Mouse (Mus musculus) kidney, adult 2 months (tissue): ENCODE results near the gene B3gnt6. TPM values are rescaled to one million over a fixed set of nuclear protein-coding genes. Genes with fewer than 3 reads are reported as not detected.

ENCODE experiments used
- DNase-seq: peaks from one replicate; pipeline ENCODE4 v3.0.0; 2021
- H3K27ac ChIP-seq: fragments of 200-500 bp; 2 replicates; pipeline ENCODE4 v1.5.1; 2012; ENCODE audit warnings: low read depth, low read length, control low read depth, inconsistent platforms; ENCODE audit not compliant: insufficient read depth
- H3K27me3 ChIP-seq: fragments of 200-500 bp; replicated peaks from 2 replicates; pipeline ENCODE4 v1.6.1; 2012; ENCODE audit warnings: mild to moderate bottlenecking, moderate library complexity, low read length, inconsistent platforms; ENCODE audit not compliant: control insufficient read depth, insufficient read depth
- H3K36me3 ChIP-seq: fragments of 200-500 bp; 2 replicates; pipeline ENCODE4 v1.6.1; 2012; ENCODE audit warnings: mild to moderate bottlenecking, moderate library complexity, low read length, inconsistent platforms; ENCODE audit not compliant: control insufficient read depth, insufficient read depth
- H3K4me1 ChIP-seq: fragments of 200-500 bp; 2 replicates; pipeline ENCODE4 v1.6.1; 2011; ENCODE audit warnings: low read length; ENCODE audit not compliant: control insufficient read depth, insufficient read depth
- H3K4me3 ChIP-seq: fragments of 200-500 bp; 2 replicates; pipeline ENCODE4 v1.5.1; 2011; ENCODE audit warnings: mild to moderate bottlenecking, low read depth, low read length, control low read depth; ENCODE audit not compliant: insufficient read depth
- CTCF ChIP-seq: fragments of 200-500 bp; conservative IDR thresholded peaks from 2 replicates; pipeline ENCODE4 v1.5.1; 2011; ENCODE audit warnings: low read depth, mild to moderate bottlenecking, control low read depth, low read length, moderate library complexity, mixed read lengths; ENCODE audit not compliant: insufficient read depth, insufficient read length
- POLR2A ChIP-seq: fragments of 200-500 bp; IDR thresholded peaks from one replicate; pipeline ENCODE4 v1.6.1; 2011; ENCODE audit warnings: low read depth, low read length, control low read depth
- WGBS: fragments of 180-500 bp; shearing (Covaris S2); methylation state at CpG from one replicate; pipeline ENCODE4 v1.1.7; 2018; 5-methylcytosine and 5-hydroxymethylcytosine counted together
- polyA plus RNA-seq: library from polyadenylated mRNA; depleted of rRNA; stranded (reverse); fragments of >200 nt; gene quantifications from 2 replicates; pipeline ENCODE4 v1.2.3, GENCODE M21; 2012; rRNA removed

B3gnt6 gene
- polyA plus RNA-seq, result 0.07 TPM in 1 of 2 replicates, not detected in the other

GRCm38 (mm10) chr7:98199381-98199780 lies at the start of gene B3gnt6:
B3gnt6 (minus strand) TSS chr7:98199481.
- TF ChIP-seq POLR2A (no peak), CTCF (no peak)
- Histone ChIP-seq H3K27ac (no peak within 1 kb of the TSS), H3K4me1 (no peaks in the 10 kb centered on the region), H3K27me3 (peaks cover under 1% of the 10 kb centered on the region; the same call in 1 of the 2 replicates), H3K36me3 (no peaks in the 10 kb centered on the region), H3K4me3 (no peak within 1 kb of the TSS)
- WGBS, result 96% methylated on average over 4 of the region's 4 CpGs
- no peak for DNase-seq

- 62% methylated on average over 3 of the region's 3 CpGs for WGBS
These were observed 37.5 kb upstream of the B3gnt6 start for GRCm38 (mm10) chr7:98236686-98237359.

DNA sequence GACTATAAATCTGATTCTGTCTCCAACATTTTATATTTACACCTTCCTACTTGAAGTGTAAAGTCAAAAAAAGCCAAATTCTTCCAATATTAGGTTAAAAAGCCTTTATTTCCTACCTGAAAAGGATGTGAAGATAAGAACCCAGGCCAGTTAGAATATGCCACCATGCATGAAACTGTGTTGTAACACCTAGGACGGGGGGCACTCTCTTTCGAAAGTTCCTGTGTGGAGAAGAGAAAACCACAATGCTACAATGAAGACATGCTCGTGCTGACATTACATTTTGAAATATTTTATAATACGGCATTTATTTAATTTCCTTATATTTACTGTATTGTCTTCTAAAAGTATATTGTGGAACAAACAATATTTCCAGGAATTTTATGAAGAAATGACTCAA lies 24.5 kb upstream of the B3gnt6 start:
- no peaks in the 10 kb centered on the region for H3K27me3 ChIP-seq
- H3K4me1 ChIP-seq, result no peaks in the 10 kb centered on the region
- no peak overlapping the region for H3K4me3 ChIP-seq
- WGBS, result 95% methylated on average over 4 of the region's 4 CpGs
- TF ChIP-seq CTCF (no peak), POLR2A (no peak)
- no peak overlapping the region for H3K27ac ChIP-seq
- H3K36me3 ChIP-seq, result no peaks in the 10 kb centered on the region; the same call in 1 of the 2 replicates
- DNase-seq, result no peak

More at GRCm38 (mm10) chr7:98236686-98237359, 37.5 kb upstream of the B3gnt6 start:
- no peak for TF ChIP-seq CTCF
- TF ChIP-seq POLR2A, result no peak
- DNase-seq, result no peak
- H3K27ac ChIP-seq, result no peak overlapping the region
- H3K36me3 ChIP-seq, result no peaks in the 10 kb centered on the region
- H3K27me3 ChIP-seq, result no peaks in the 10 kb centered on the region
- no peaks in the 10 kb centered on the region for H3K4me1 ChIP-seq
- H3K4me3 ChIP-seq, result no peak overlapping the region

- Histone ChIP-seq H3K4me1 (no peaks in the 10 kb centered on the region), H3K4me3 (no peak overlapping the region), H3K27ac (no peak overlapping the region), H3K36me3 (no peaks in the 10 kb centered on the region), H3K27me3 (no peaks in the 10 kb centered on the region)
- TF ChIP-seq CTCF (no peak), POLR2A (no peak)
- no peak for DNase-seq
These were observed 17.4 kb upstream of the B3gnt6 start for GRCm38 (mm10) chr7:98216713-98217112.

- Histone ChIP-seq H3K27ac (no peak overlapping the region), H3K4me1 (no peaks in the 10 kb centered on the region), H3K27me3 (no peaks in the 10 kb centered on the region), H3K36me3 (no peaks in the 10 kb centered on the region), H3K4me3 (no peak overlapping the region)
- WGBS, result 57% methylated on average over 4 of the region's 4 CpGs
- no peak for TF ChIP-seq POLR2A
- TF ChIP-seq CTCF, result no peak
- DNase-seq, result no peak
These were observed 3.7 kb upstream of the B3gnt6 start for GRCm38 (mm10) chr7:98202946-98203345.

DNA sequence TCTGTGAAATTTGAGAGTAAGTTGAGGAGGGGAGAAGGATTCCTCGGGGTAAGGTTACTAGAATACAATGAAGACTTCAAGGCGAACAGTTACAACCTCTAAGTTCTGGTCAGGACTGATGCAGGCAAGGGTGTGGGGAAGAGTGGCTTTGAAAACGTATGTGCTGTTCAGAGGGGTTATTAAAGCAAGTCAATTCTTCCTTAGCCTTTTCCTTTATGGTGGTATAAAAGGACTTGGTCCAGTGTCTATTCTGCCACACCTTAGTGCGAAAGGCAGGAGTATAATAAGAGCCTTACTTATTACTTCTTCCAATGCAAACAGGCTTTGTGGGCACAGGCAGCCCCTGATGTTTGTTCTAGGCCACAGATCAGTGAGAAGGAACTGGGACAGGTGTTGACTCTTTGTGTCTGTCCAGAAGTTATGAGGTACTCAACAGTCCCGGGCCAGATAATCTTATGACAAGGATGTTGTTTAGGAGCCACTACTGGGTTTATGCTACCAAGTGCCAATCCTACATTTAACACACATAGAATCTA lies 2.3 kb upstream of the B3gnt6 start:
- no peak for DNase-seq
- no peak for TF ChIP-seq CTCF
- no peak for TF ChIP-seq POLR2A
- no peak overlapping the region for H3K27ac ChIP-seq
- no peaks in the 10 kb centered on the region for H3K27me3 ChIP-seq
- H3K36me3 ChIP-seq, result no peaks in the 10 kb centered on the region
- 79% methylated on average over 5 of the region's 5 CpGs for WGBS
- H3K4me1 ChIP-seq, result no peaks in the 10 kb centered on the region
- no peak overlapping the region for H3K4me3 ChIP-seq

DNA sequence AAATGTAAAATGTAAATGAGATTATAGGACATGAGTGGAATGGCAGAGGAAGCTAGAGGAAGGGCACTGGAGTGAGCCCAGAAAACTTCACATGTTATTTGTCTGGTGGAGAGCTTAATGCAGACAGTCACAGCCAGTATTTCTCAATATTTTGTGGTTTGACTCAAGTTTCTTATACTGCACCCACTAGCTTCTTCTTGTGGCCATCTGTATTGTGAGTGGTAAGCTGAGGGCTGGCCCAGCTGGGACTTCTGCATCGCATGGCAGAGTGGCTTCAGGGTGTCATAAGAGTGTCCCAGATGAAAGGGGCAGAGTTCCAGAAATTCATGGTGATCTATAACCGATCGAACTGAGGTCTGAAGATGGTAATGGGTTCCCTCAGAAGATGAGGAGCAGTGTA lies 1.1 kb upstream of the B3gnt6 start:
- no peak for DNase-seq
- Histone ChIP-seq H3K27ac (no peak overlapping the region), H3K27me3 (no peaks in the 10 kb centered on the region), H3K4me1 (no peaks in the 10 kb centered on the region), H3K4me3 (no peak overlapping the region), H3K36me3 (no peaks in the 10 kb centered on the region)
- WGBS, result 89% methylated on average over 3 of the region's 3 CpGs
- TF ChIP-seq POLR2A, result no peak
- TF ChIP-seq CTCF, result no peak
